ENCODE assay signal across 11 mouse cellular contexts in the genomic region with DNA sequence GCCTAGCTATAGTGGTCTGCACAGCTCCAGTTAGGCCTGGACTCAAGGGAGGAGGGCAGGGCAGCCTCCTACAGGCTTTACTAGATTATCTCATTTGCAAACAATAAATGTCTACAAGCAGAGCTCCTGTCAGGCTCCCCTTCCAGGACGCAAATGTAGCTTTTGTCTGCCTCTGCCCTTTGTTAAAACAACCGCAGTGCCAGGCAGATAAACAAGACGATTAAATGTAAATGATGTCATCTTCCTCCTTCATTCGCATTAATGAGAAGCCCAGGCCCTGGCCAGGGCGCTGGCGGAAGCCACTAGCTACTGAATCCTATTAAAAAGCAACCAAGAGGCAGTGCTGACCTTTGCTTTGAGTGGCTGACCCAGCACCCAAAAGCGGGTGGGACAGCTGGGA.
DNase-seq lines count a peak whose midpoint lies in the region; ATAC-seq and TF ChIP-seq lines count a peak whose summit lies in the region.
"Had no signal": no experiment of that assay in that cellular context is flagged by ENCODE, and none has a peak within 500 bp of the region (broad histone marks: within the 10 kb centered on the region; RNA-seq: fewer than 3 reads in every experiment).

No protein-coding gene starts in this region.

- ATAC-seq in intestine, embryonic 14.5 days (replicated peaks; ENCODE audit: low FRiP score, low TSS enrichment, low read depth) = no peak
- ATAC-seq in intestine, postnatal 0 days = no peak
- ATAC-seq in forebrain, embryonic 16.5 days = peak; percentile 29; the same call in 1 of the 2 replicates
- peak; percentile 80 for ATAC-seq in lung, postnatal 0 days

- 31% methylated on average over 7 of the region's 7 CpGs for WGBS in intestine, embryonic 14.5 days
- 30% methylated on average over 7 of the region's 7 CpGs for WGBS in intestine, postnatal 0 days
- 15% methylated on average over 7 of the region's 7 CpGs for WGBS in forebrain, embryonic 16.5 days
- 38% methylated on average over 7 of the region's 7 CpGs for WGBS in lung, postnatal 0 days

- TF ChIP-seq CTCF in intestine, postnatal 0 days (IDR thresholded peaks at IDR 0.05; ENCODE audit: low read depth) = no peak
- TF ChIP-seq CTCF in lung, postnatal 0 days (IDR thresholded peaks at IDR 0.05) = no peak

- no peak overlapping the region for H3K4me2 ChIP-seq in intestine, embryonic 14.5 days (ENCODE audit: low read length)
- no peak overlapping the region for H3K4me2 ChIP-seq in intestine, postnatal 0 days (replicated peaks; ENCODE audit: low read depth)
- no peak overlapping the region for H3K4me2 ChIP-seq in forebrain, embryonic 16.5 days (ENCODE audit: low read length)
- no peak overlapping the region for H3K4me2 ChIP-seq in lung, postnatal 0 days (replicated peaks; ENCODE audit: low read depth, low read length)
- H3K4me2 ChIP-seq: heart, embryonic 13.5 days had no signal

- DNase-seq in intestine, embryonic 14.5 days (ENCODE audit: low spot score) = no peak
- DNase-seq in ZHBTc4 (ENCODE audit: low read depth, low spot score) = peak; percentile 22
- peak; percentile 66 for DNase-seq in lung, postnatal 0 days (ENCODE audit: low spot score)
- no peak for DNase-seq in spleen, adult 18-20 months
- no peak for DNase-seq in thymus, postnatal 4 days
- DNase-seq in cerebellum, adult 11-12 months = no peak
- DNase-seq: cerebellum, adult 2 months; thymus, postnatal 14 days had no signal

- H3K36me3 ChIP-seq in intestine, embryonic 14.5 days (ENCODE audit: control insufficient read depth, insufficient read depth, low read length) = no peaks in the 10 kb centered on the region
- H3K36me3 ChIP-seq in intestine, postnatal 0 days (ENCODE audit: control insufficient read depth, insufficient read depth) = no peaks in the 10 kb centered on the region
- H3K36me3 ChIP-seq in forebrain, embryonic 16.5 days (ENCODE audit: control insufficient read depth, insufficient read depth) = no peaks in the 10 kb centered on the region
- H3K36me3 ChIP-seq in lung, postnatal 0 days (ENCODE audit: insufficient read depth, low read length) = no peaks in the 10 kb centered on the region
- H3K36me3 ChIP-seq: heart, embryonic 13.5 days had no signal

- no peak overlapping the region for H3K4me3 ChIP-seq in intestine, embryonic 14.5 days (ENCODE audit: low read depth, low read length)
- H3K4me3 ChIP-seq in intestine, postnatal 0 days (ENCODE audit: low read depth, low read length) = no peak overlapping the region
- no peak overlapping the region for H3K4me3 ChIP-seq in forebrain, embryonic 16.5 days (replicated peaks; ENCODE audit: low read length)
- H3K4me3 ChIP-seq in lung, postnatal 0 days (ENCODE audit: low read depth, low read length) = no peak overlapping the region
- H3K4me3 ChIP-seq: heart, embryonic 13.5 days had no signal

- no peaks in the 10 kb centered on the region for H3K9me3 ChIP-seq in intestine, embryonic 14.5 days (ENCODE audit: control insufficient read depth, low read length)
- H3K9me3 ChIP-seq in intestine, postnatal 0 days (ENCODE audit: control insufficient read depth) = no peaks in the 10 kb centered on the region
- no peaks in the 10 kb centered on the region for H3K9me3 ChIP-seq in forebrain, embryonic 16.5 days (ENCODE audit: control insufficient read depth, low read length)
- no peaks in the 10 kb centered on the region for H3K9me3 ChIP-seq in lung, postnatal 0 days (ENCODE audit: low read length)
- H3K9me3 ChIP-seq: heart, embryonic 13.5 days had no signal

- no peaks in the 10 kb centered on the region; the same call in 1 of the 2 replicates for H3K4me1 ChIP-seq in intestine, embryonic 14.5 days (replicated peaks; ENCODE audit: control insufficient read depth, insufficient read depth, low read length)
- H3K4me1 ChIP-seq in intestine, postnatal 0 days (replicated peaks; ENCODE audit: control insufficient read depth, insufficient read depth, low read length) = no peaks in the 10 kb centered on the region
- H3K4me1 ChIP-seq in forebrain, embryonic 16.5 days (replicated peaks; ENCODE audit: control insufficient read depth, insufficient read depth, low read length) = peaks cover 13% of the 10 kb centered on the region
- 0 out of 2 replicates have a peak, but pooled peaks cover 3% of the 10 kb centered on the region for H3K4me1 ChIP-seq in lung, postnatal 0 days (ENCODE audit: insufficient read depth, low read depth, low read length)

- H3K27ac ChIP-seq in intestine, embryonic 14.5 days (ENCODE audit: low read depth) = peak overlapping the region; percentile 20; the same call in 1 of the 2 replicates
- no peak overlapping the region for H3K27ac ChIP-seq in intestine, postnatal 0 days (ENCODE audit: low read depth, low read length)
- no peak overlapping the region for H3K27ac ChIP-seq in forebrain, embryonic 16.5 days (ENCODE audit: low read length)
- H3K27ac ChIP-seq in lung, postnatal 0 days (ENCODE audit: low read length) = no peak overlapping the region
- H3K27ac ChIP-seq: heart, embryonic 13.5 days had no signal

- no peaks in the 10 kb centered on the region for H3K27me3 ChIP-seq in intestine, embryonic 14.5 days (replicated peaks; ENCODE audit: control insufficient read depth, insufficient read depth, low read length)
- no peaks in the 10 kb centered on the region for H3K27me3 ChIP-seq in intestine, postnatal 0 days (replicated peaks; ENCODE audit: control insufficient read depth, insufficient read depth, low read length)
- H3K27me3 ChIP-seq in forebrain, embryonic 16.5 days (replicated peaks; ENCODE audit: control insufficient read depth, insufficient read depth, low read length) = no peaks in the 10 kb centered on the region
- H3K27me3 ChIP-seq in lung, postnatal 0 days (replicated peaks; ENCODE audit: insufficient read depth, low read length) = no peaks in the 10 kb centered on the region

- no peak overlapping the region for H3K9ac ChIP-seq in intestine, embryonic 14.5 days (ENCODE audit: low read length)
- H3K9ac ChIP-seq in intestine, postnatal 0 days (ENCODE audit: low read depth, low read length) = no peak overlapping the region
- H3K9ac ChIP-seq in forebrain, embryonic 16.5 days (replicated peaks; ENCODE audit: low read depth, low read length) = no peak overlapping the region
- no peak overlapping the region for H3K9ac ChIP-seq in lung, postnatal 0 days (replicated peaks; ENCODE audit: low read depth)
- H3K9ac ChIP-seq: heart, embryonic 13.5 days had no signal

- peak; percentile 49 for TF ChIP-seq EP300 in lung, postnatal 0 days (IDR thresholded peaks at IDR 0.05)

Comparison
In these comparisons a context has a peak if more than half of its experiments do, and no peak if none do; other contexts are left out.
1. ATAC-seq: peak in forebrain, embryonic 16.5 days (single experiment) and lung, postnatal 0 days (single experiment); none in intestine, embryonic 14.5 days (single experiment) and intestine, postnatal 0 days (single experiment).
2. DNase-seq: peak in ZHBTc4 (single experiment) and lung, postnatal 0 days (single experiment); none in intestine, embryonic 14.5 days (single experiment), spleen, adult 18-20 months (0 of 2), thymus, postnatal 4 days (single experiment) and cerebellum, adult 11-12 months (single experiment).